Mouse (Mus musculus) erythroblast, embryonic 14.5 days (primary cell): ENCODE results near the gene Iqcn.

ENCODE experiments used
- GATA1 ChIP-seq: IDR thresholded peaks from 2 replicates; pipeline ENCODE4 v1.6.1; 2012; ENCODE audit warnings: low read length, inconsistent platforms, mixed read lengths
- TAL1 ChIP-seq: IDR thresholded peaks from 3 replicates; pipeline ENCODE4 v1.6.1; 2012; ENCODE audit warnings: low read length, inconsistent platforms, mixed read lengths

DNA sequence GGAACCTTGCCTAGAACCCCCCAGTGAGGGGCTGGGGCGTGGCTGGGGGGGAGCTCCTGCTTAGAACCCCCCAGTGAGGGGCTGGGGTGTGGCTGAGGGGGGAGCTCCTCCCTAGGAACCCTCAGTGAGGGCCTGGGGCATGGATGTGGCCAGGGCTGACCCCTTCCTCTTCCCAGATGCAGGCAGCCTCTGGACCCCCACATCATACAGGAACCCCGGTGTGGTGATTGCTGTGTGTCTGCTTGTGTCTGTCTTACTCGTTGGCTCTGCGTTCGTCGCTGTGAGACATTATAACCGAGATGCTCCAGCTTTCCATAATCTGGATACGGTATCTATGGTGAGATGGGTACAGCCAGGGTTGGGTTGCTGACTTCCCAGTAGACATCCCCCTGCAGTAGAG, 18.3 kb downstream of the Iqcn start:
- TF ChIP-seq GATA1, result no peak
- TF ChIP-seq TAL1, result no peak
